10 mouse cellular contexts compared by ENCODE assay signal in the genomic region with DNA sequence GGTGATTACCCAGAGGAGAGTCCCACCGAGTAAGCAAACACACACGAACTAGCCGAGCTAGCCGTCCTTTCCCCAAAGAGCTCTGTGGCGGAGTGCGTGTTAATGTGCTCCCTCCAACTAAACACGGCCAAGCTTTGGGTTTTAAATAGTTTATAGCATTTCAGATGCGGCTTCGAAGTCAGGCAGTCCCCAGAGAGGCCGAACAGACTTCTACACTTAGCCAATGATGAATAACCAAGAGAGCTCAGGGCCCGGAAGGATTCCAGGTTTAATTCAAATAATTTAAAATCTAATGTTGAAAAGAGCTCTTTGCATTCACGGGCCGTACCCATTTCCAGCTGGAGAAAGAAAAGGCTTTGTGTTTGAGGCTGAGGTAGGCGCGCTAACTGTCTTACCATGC. TPM values are rescaled to one million over a fixed set of nuclear protein-coding genes. Genes with fewer than 3 reads are reported as not detected.
DNase-seq lines count a peak whose midpoint lies in the region; ATAC-seq and TF ChIP-seq lines count a peak whose summit lies in the region.
"Had no signal": no experiment of that assay in that cellular context is flagged by ENCODE, and none has a peak within 500 bp of the region (broad histone marks: within the 10 kb centered on the region; RNA-seq: fewer than 3 reads in every experiment).

No protein-coding gene starts in this region.

- 30% methylated on average over 15 of the region's 15 CpGs for WGBS in stomach, embryonic 15.5 days
- 30% methylated on average over 15 of the region's 15 CpGs for WGBS in stomach, postnatal 0 days
- WGBS in forebrain, embryonic 15.5 days: 21% methylated on average over 15 of the region's 15 CpGs
- WGBS in midbrain, embryonic 10.5 days: 48% methylated on average over 15 of the region's 15 CpGs

- no peak for TF ChIP-seq EP300 in stomach, postnatal 0 days (optimal IDR thresholded peaks at IDR 0.05)

- no peak overlapping the region for H3K9ac ChIP-seq in stomach, embryonic 15.5 days
- no peak overlapping the region for H3K9ac ChIP-seq in stomach, postnatal 0 days (ENCODE audit: low read length)
- no peak overlapping the region for H3K9ac ChIP-seq in forebrain, embryonic 15.5 days (replicated peaks)
- H3K9ac ChIP-seq: liver, embryonic 14.5 days had no signal

- peak overlapping the region; percentile 25; the same call in 1 of the 2 replicates for H3K4me2 ChIP-seq in stomach, embryonic 15.5 days
- H3K4me2 ChIP-seq in stomach, postnatal 0 days (replicated peaks; ENCODE audit: low read depth): no peak overlapping the region
- peak overlapping the region; percentile 29 for H3K4me2 ChIP-seq in forebrain, embryonic 15.5 days (replicated peaks)

- H3K9me3 ChIP-seq in stomach, embryonic 15.5 days: no peaks in the 10 kb centered on the region
- H3K9me3 ChIP-seq in stomach, postnatal 0 days (ENCODE audit: control insufficient read depth, low read length): no peaks in the 10 kb centered on the region
- no peaks in the 10 kb centered on the region for H3K9me3 ChIP-seq in forebrain, embryonic 15.5 days
- H3K9me3 ChIP-seq in midbrain, embryonic 10.5 days (replicated peaks): no peaks in the 10 kb centered on the region

- no peak overlapping the region for H3K4me3 ChIP-seq in stomach, embryonic 15.5 days (replicated peaks)
- no peak overlapping the region for H3K4me3 ChIP-seq in stomach, postnatal 0 days (ENCODE audit: low read depth, low read length)
- H3K4me3 ChIP-seq in forebrain, embryonic 15.5 days: peak overlapping the region; percentile 18; the same call in 1 of the 2 replicates
- peak overlapping the region; percentile 27; the same call in 1 of the 2 replicates for H3K4me3 ChIP-seq in midbrain, embryonic 10.5 days
- H3K4me3 ChIP-seq: megakaryocyte, embryonic 14.5 days had no signal

- ATAC-seq in stomach, embryonic 15.5 days (ENCODE audit: insufficient read depth, low FRiP score, low read depth): no peak
- ATAC-seq in stomach, postnatal 0 days (ENCODE audit: low FRiP score, low TSS enrichment): no peak
- ATAC-seq in forebrain, embryonic 15.5 days (replicated peaks): no peak

- no peak for DNase-seq in stomach, postnatal 0 days (ENCODE audit: low spot score)
- DNase-seq in midbrain, embryonic 10.5 days (ENCODE audit: low spot score): no peak
- DNase-seq in testis, postnatal 14 days (ENCODE audit: low spot score): no peak
- no peak for DNase-seq in kidney, postnatal 36 days
- no peak for DNase-seq in right cerebral cortex, postnatal 10 days (ENCODE audit: low spot score in 2 of 2)

- no peaks in the 10 kb centered on the region; the same call in 1 of the 2 replicates for H3K27me3 ChIP-seq in stomach, embryonic 15.5 days (replicated peaks)
- no peaks in the 10 kb centered on the region for H3K27me3 ChIP-seq in stomach, postnatal 0 days (ENCODE audit: control insufficient read depth, insufficient read depth, low read length)
- H3K27me3 ChIP-seq in forebrain, embryonic 15.5 days: no peaks in the 10 kb centered on the region
- H3K27me3 ChIP-seq in midbrain, embryonic 10.5 days (ENCODE audit: low read depth, poor library complexity, severe bottlenecking): peaks cover 73% of the 10 kb centered on the region
- H3K27me3 ChIP-seq: CH12.LX had no signal

- H3K36me3 ChIP-seq in stomach, embryonic 15.5 days: no peaks in the 10 kb centered on the region
- H3K36me3 ChIP-seq in stomach, postnatal 0 days (ENCODE audit: control insufficient read depth, insufficient read depth, low read length): no peaks in the 10 kb centered on the region
- no peaks in the 10 kb centered on the region for H3K36me3 ChIP-seq in forebrain, embryonic 15.5 days
- H3K36me3 ChIP-seq in midbrain, embryonic 10.5 days: no peaks in the 10 kb centered on the region

- H3K27ac ChIP-seq in stomach, embryonic 15.5 days: no peak overlapping the region
- H3K27ac ChIP-seq in stomach, postnatal 0 days (replicated peaks): no peak overlapping the region
- H3K27ac ChIP-seq in forebrain, embryonic 15.5 days (replicated peaks): 0 out of 2 replicates have a peak overlapping the region, but pooled peaks have one; percentile 4
- H3K27ac ChIP-seq in midbrain, embryonic 10.5 days (replicated peaks): no peak overlapping the region
- H3K27ac ChIP-seq: liver, embryonic 14.5 days had no signal

- TF ChIP-seq CTCF in stomach, postnatal 0 days (IDR thresholded peaks at IDR 0.05; ENCODE audit: low read depth): no peak

- H3K4me1 ChIP-seq in stomach, embryonic 15.5 days: 0 out of 2 replicates have a peak, but pooled peaks cover 4% of the 10 kb centered on the region
- no peaks in the 10 kb centered on the region for H3K4me1 ChIP-seq in stomach, postnatal 0 days (replicated peaks; ENCODE audit: control insufficient read depth, insufficient read depth)
- H3K4me1 ChIP-seq in forebrain, embryonic 15.5 days: peaks cover 12% of the 10 kb centered on the region
- H3K4me1 ChIP-seq in midbrain, embryonic 10.5 days: peaks cover 14% of the 10 kb centered on the region

RNA-seq across cellular contexts. Expression of a gene that starts 7.3 kb away (rescaled TPM):
- not detected in 2 replicates for polyA plus RNA-seq in stomach, embryonic 15.5 days (2015; fragmentation: Nextera tagmentation; extraction: Ambion mirVana)
- polyA plus RNA-seq in stomach, postnatal 0 days (2015; fragmentation: Nextera tagmentation; extraction: Ambion mirVana): not detected in 2 replicates
- polyA plus RNA-seq in forebrain, embryonic 15.5 days (2015; fragmentation: Nextera tagmentation; extraction: Ambion mirVana): not detected in 2 replicates
- polyA plus RNA-seq in midbrain, embryonic 10.5 days (2016; fragmentation: Nextera tagmentation; extraction: Ambion mirVana): not detected in 2 replicates
- polyA plus RNA-seq: liver, embryonic 14.5 days had no signal

RNA-seq across cellular contexts. Expression of a gene that starts 38.3 kb away (rescaled TPM):
- polyA plus RNA-seq in stomach, embryonic 15.5 days (2015; fragmentation: Nextera tagmentation; extraction: Ambion mirVana): 20.8 and 23.9 TPM in 2 replicates
- 15.6 and 18.5 TPM in 2 replicates for polyA plus RNA-seq in stomach, postnatal 0 days (2015; fragmentation: Nextera tagmentation; extraction: Ambion mirVana)
- polyA plus RNA-seq in forebrain, embryonic 15.5 days (2015; fragmentation: Nextera tagmentation; extraction: Ambion mirVana): 32.7 and 33.5 TPM in 2 replicates
- 12.5 and 14.1 TPM in 2 replicates for polyA plus RNA-seq in midbrain, embryonic 10.5 days (2016; fragmentation: Nextera tagmentation; extraction: Ambion mirVana)

Comparison
In these comparisons a context has a peak if more than half of its experiments do, and no peak if none do; other contexts are left out.
1. H3K4me3 ChIP-seq: peak in forebrain, embryonic 15.5 days (single experiment) and midbrain, embryonic 10.5 days (single experiment); none in stomach, embryonic 15.5 days (single experiment) and stomach, postnatal 0 days (single experiment).